Mouse (Mus musculus) neural tube, embryonic 14.5 days (tissue): ENCODE results near the gene Pgls. TPM values are rescaled to one million over a fixed set of nuclear protein-coding genes. Genes with fewer than 3 reads are reported as not detected.

Experiments
- ATAC-seq: fragments of 200-750 bp; cut with Nextera tagmentation; 2 replicates; pipeline ENCODE4 v1.8.0; 2017; ENCODE audit warnings: low read depth, mild to moderate bottlenecking, moderate TSS enrichment, moderate library complexity
- H3K27ac ChIP-seq: fragments of 300-500 bp; sonication (generic); 2 replicates; pipeline ENCODE4 v1.5.1; 2014; ENCODE audit warnings: low read depth, mild to moderate bottlenecking, control low read depth, low read length, moderate library complexity, mixed read lengths
- H3K27me3 ChIP-seq: fragments of 300-500 bp; sonication (generic); 2 replicates; pipeline ENCODE4 v1.6.1; 2014; ENCODE audit warnings: low read length; ENCODE audit not compliant: control insufficient read depth, insufficient read depth
- H3K36me3 ChIP-seq: fragments of 300-500 bp; sonication (generic); 2 replicates; pipeline ENCODE4 v1.6.1; 2014; ENCODE audit warnings: low read length, mixed read lengths; ENCODE audit not compliant: control insufficient read depth, insufficient read depth
- H3K4me1 ChIP-seq: fragments of 300-500 bp; sonication (generic); 2 replicates; pipeline ENCODE4 v1.6.1; 2014; ENCODE audit warnings: low read length; ENCODE audit not compliant: control insufficient read depth, insufficient read depth
- H3K4me2 ChIP-seq: fragments of 300-500 bp; sonication (generic); 2 replicates; pipeline ENCODE4 v1.6.1; 2014; ENCODE audit warnings: mild to moderate bottlenecking, low read depth, low read length, control low read depth
- H3K4me3 ChIP-seq: fragments of 300-500 bp; sonication (generic); 2 replicates; pipeline ENCODE4 v1.5.1; 2014; ENCODE audit warnings: low read depth, low read length, control low read depth, mixed read lengths
- H3K9ac ChIP-seq: fragments of 300-500 bp; sonication (generic); replicated peaks from 2 replicates; pipeline ENCODE4 v1.6.1; 2014; ENCODE audit warnings: low read depth, mild to moderate bottlenecking, control low read depth, low read length, mixed read lengths
- H3K9me3 ChIP-seq: fragments of 300-500 bp; sonication (generic); 2 replicates; pipeline ENCODE4 v1.6.1; 2016; ENCODE audit warnings: low read length; ENCODE audit not compliant: control insufficient read depth
- WGBS: fragments of 180-500 bp; shearing (Covaris S2); extraction: QIAGEN DNeasy Blood & Tissue Kit; methylation state at CpG from one replicate; pipeline ENCODE4 v1.1.7; 2014; 5-methylcytosine and 5-hydroxymethylcytosine counted together
- polyA plus RNA-seq: library from polyadenylated mRNA; unstranded; fragments of >200 nt; fragmentation: Nextera tagmentation; extraction: Ambion mirVana; gene quantifications from 2 replicates; pipeline ENCODE4 v1.2.1, GENCODE M21; 2014

The Pgls gene
- 239 and 259 TPM in 2 replicates for polyA plus RNA-seq

DNA sequence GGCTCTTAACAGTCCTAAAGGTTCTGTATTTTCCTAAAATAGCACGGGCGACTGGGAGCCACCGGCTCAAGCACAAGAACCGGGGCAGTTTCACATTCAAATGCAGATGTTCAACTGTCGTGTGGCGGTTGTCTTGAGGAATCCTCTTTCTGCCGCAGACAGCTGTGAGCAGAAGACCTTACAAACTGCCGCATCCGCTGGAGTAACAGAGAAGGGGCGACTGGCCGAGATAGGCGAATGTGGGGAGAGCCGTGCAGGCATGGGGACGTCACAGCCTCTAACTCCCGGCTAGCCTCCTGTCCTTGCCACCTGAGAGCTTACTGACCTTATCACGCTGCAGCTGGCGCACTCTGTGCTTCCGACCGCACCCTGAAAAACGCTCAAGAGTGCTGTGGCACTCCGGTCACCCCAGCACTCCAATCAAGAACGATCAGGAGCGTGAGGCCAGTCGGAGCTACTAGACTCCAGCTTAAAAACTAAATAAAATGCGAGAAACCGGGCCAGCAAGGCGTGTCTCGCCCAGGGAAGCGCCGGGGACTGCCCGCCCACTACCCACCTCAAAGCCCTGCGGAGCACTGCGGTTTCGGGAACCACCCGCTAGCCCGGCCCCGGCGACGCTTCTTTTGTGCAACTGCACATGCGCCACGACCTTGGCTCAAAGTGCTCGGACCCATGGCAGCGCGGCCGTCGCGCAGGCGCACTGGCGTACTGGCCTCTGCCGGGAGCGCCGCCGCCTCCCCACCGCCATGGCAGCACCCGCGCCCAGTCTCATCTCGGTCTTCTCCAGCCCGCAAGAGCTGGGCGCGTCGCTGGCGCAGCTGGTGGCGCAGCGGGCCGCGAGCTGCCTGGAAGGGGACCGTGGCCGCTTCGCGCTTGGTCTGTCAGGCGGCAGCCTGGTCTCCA lies at the start of gene Pgls:
Gene Pgls (plus strand): TSS at position 706 of the 903 bp plus-strand sequence.
- peak; percentile 87 for ATAC-seq
- peak within 1 kb of the TSS; percentile 98 for H3K27ac ChIP-seq
- H3K4me2 ChIP-seq, result peak within 1 kb of the TSS; percentile 76
- WGBS, result under 1% methylated on average over 68 of the region's 71 CpGs
- no peaks in the 10 kb centered on the region for H3K36me3 ChIP-seq
- H3K9ac ChIP-seq, result peak within 1 kb of the TSS; percentile 94
- H3K4me3 ChIP-seq, result peak within 1 kb of the TSS; percentile 79
- peaks cover 19% of the 10 kb centered on the region for H3K4me1 ChIP-seq
- no peaks in the 10 kb centered on the region for H3K9me3 ChIP-seq
- no peaks in the 10 kb centered on the region for H3K27me3 ChIP-seq

GRCm38 (mm10) chr8:71542632-71543343 lies 49.2 kb upstream of the Pgls start, which contains the start of gene Mvb12a:
Gene Mvb12a, plus strand, starts transcription at chr8:71542922.
- H3K36me3 ChIP-seq, result peaks cover 9% of the 10 kb centered on the region; the same call in 1 of the 2 replicates
- H3K9me3 ChIP-seq, result no peaks in the 10 kb centered on the region
- H3K9ac ChIP-seq, result peak within 1 kb of the TSS; percentile 71
- no peaks in the 10 kb centered on the region for H3K27me3 ChIP-seq
- ATAC-seq, result peak; percentile 96
- H3K4me3 ChIP-seq, result peak within 1 kb of the TSS; percentile 57
- H3K4me1 ChIP-seq, result peaks cover 4% of the 10 kb centered on the region; the same call in 1 of the 2 replicates
- peak within 1 kb of the TSS; percentile 44; the same call in 1 of the 2 replicates for H3K27ac ChIP-seq
- under 1% methylated on average over 55 of the region's 55 CpGs for WGBS
- H3K4me2 ChIP-seq, result peak within 1 kb of the TSS; percentile 91

- H3K27me3 ChIP-seq, result no peaks in the 10 kb centered on the region
- peaks cover 13% of the 10 kb centered on the region; the same call in 1 of the 2 replicates for H3K36me3 ChIP-seq
- ATAC-seq, result no peak
- H3K4me2 ChIP-seq, result peak overlapping the region; percentile 91
- peaks cover 4% of the 10 kb centered on the region; the same call in 1 of the 2 replicates for H3K4me1 ChIP-seq
- 85% methylated on average over 9 of the region's 9 CpGs for WGBS
- H3K9ac ChIP-seq, result no peak overlapping the region
- H3K27ac ChIP-seq, result no peak overlapping the region
- H3K4me3 ChIP-seq, result peak overlapping the region; percentile 57
- no peaks in the 10 kb centered on the region for H3K9me3 ChIP-seq
Observed at GRCm38 (mm10) chr8:71543755-71544154, 48.2 kb upstream of the Pgls start.

GRCm38 (mm10) chr8:71545053-71545452 lies 46.9 kb upstream of the Pgls start:
- no peak for ATAC-seq
- H3K27ac ChIP-seq, result no peak overlapping the region
- H3K36me3 ChIP-seq, result peaks cover 14% of the 10 kb centered on the region; the same call in 1 of the 2 replicates
- peaks cover 4% of the 10 kb centered on the region; the same call in 1 of the 2 replicates for H3K4me1 ChIP-seq
- H3K9me3 ChIP-seq, result no peaks in the 10 kb centered on the region
- no peak overlapping the region for H3K9ac ChIP-seq
- WGBS, result 93% methylated on average over 11 of the region's 11 CpGs
- no peak overlapping the region for H3K4me2 ChIP-seq
- no peak overlapping the region for H3K4me3 ChIP-seq
- no peaks in the 10 kb centered on the region for H3K27me3 ChIP-seq

DNA sequence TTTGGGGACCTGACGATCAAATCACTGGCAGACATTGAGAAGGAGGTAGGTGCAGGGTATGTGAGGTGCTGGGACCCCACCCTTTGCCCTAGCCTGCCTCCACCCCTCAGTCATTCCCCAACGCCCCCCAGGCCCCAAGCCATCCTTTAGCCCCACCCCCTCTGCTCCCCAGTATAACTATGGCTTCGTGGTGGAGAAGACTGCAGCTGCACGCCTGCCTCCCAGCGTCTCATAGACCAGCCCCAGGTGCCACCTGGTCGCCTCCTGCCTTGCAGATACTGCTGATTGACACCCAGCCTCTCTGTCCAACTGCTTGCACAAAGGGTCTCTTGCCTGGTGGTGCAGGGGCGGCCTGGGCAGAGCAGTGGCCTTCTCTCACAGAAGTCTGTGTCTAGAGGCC lies 44.4 kb upstream of the Pgls start:
- no peak for ATAC-seq
- 86% methylated on average over 7 of the region's 7 CpGs for WGBS
- no peaks in the 10 kb centered on the region for H3K9me3 ChIP-seq

DNA sequence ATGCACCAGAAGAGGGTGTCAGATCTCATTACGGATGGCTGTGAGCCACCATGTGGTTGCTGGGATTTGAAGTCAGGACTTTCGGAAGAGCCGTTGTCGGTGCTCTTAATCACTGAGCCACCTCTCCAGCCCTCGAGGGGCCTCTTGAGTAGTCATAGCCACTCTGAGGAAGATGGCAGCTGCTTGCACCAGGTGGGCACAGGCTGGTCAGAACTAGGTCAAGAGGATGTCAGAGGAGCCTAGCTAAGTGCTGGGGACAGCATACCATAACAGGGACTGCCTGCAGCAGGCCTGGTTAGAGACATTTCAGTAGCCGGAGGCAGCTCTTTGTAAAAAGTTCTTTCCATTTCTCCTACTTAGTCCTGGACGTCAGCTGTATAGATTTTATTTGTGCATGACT lies 41.2 kb upstream of the Pgls start:
- peaks cover 7% of the 10 kb centered on the region; the same call in 1 of the 2 replicates for H3K36me3 ChIP-seq
- H3K9ac ChIP-seq, result no peak overlapping the region
- no peak overlapping the region for H3K27ac ChIP-seq
- WGBS, result 67% methylated on average over 7 of the region's 7 CpGs
- no peak overlapping the region for H3K4me2 ChIP-seq
- no peaks in the 10 kb centered on the region for H3K4me1 ChIP-seq
- ATAC-seq, result no peak
- no peaks in the 10 kb centered on the region for H3K27me3 ChIP-seq
- no peak overlapping the region for H3K4me3 ChIP-seq
- no peaks in the 10 kb centered on the region for H3K9me3 ChIP-seq

More for the DNA sequence above, 44.4 kb upstream of the Pgls start:
- Histone ChIP-seq H3K4me2 (no peak overlapping the region), H3K27me3 (no peaks in the 10 kb centered on the region), H3K4me1 (peaks cover 4% of the 10 kb centered on the region; the same call in 1 of the 2 replicates), H3K4me3 (no peak overlapping the region), H3K27ac (no peak overlapping the region), H3K9ac (no peak overlapping the region), H3K36me3 (peaks cover 14% of the 10 kb centered on the region; the same call in 1 of the 2 replicates)

DNA sequence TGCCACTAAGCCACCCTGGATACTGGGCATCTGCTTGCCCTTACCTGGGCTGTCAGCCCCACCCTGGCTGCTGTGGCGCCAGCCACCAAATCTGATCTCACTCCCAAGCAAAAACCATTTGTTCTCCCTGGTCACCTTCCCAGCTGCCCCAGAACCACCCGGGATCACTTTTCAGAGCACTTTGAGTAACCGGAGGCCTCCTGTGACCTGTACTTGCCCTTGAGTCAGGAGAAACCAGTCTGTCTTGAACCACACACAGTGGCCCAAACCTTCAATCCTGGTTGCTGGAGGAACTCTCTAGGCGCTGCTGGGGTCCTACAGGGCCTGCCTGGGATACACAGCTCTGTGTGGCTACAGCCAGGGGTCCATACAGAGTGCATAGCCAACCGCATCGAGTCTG lies 39.2 kb upstream of the Pgls start:
- 80% methylated on average over 6 of the region's 6 CpGs for WGBS
- H3K9me3 ChIP-seq, result no peaks in the 10 kb centered on the region
- H3K4me1 ChIP-seq, result no peaks in the 10 kb centered on the region
- H3K9ac ChIP-seq, result no peak overlapping the region
- no peak overlapping the region for H3K4me2 ChIP-seq
- H3K4me3 ChIP-seq, result no peak overlapping the region
- no peak for ATAC-seq
- no peak overlapping the region for H3K27ac ChIP-seq
- H3K27me3 ChIP-seq, result peaks cover 15% of the 10 kb centered on the region
- H3K36me3 ChIP-seq, result 0 out of 2 replicates have a peak, but pooled peaks cover 5% of the 10 kb centered on the region

- H3K9ac ChIP-seq, result no peak overlapping the region
- no peak overlapping the region for H3K27ac ChIP-seq
- H3K9me3 ChIP-seq, result no peaks in the 10 kb centered on the region
- H3K4me2 ChIP-seq, result no peak overlapping the region
- no peak overlapping the region for H3K4me3 ChIP-seq
- no peaks in the 10 kb centered on the region for H3K36me3 ChIP-seq
- H3K4me1 ChIP-seq, result peaks cover 5% of the 10 kb centered on the region; the same call in 1 of the 2 replicates
- WGBS, result 79% methylated on average over 6 of the region's 6 CpGs
- peaks cover 26% of the 10 kb centered on the region for H3K27me3 ChIP-seq
- ATAC-seq, result no peak
Observed at GRCm38 (mm10) chr8:71554001-71554400, 38.0 kb upstream of the Pgls start.
